Mouse (Mus musculus): ENCODE results near the gene Krtap9-3.
"Not testable (repeated sequence)": the region's sequence is repeated elsewhere in the genome, so short reads cannot be mapped to it uniquely, and the experiment has no call there.

Krtap9-3 gene

GRCm38 (mm10) chr11:99597742-99598141 lies at the start of gene Krtap9-3:
Gene Krtap9-3 (minus strand): TSS chr11:99598105.
- not testable (repeated sequence) for ATAC-seq (ENCODE audit: low TSS enrichment)

- ATAC-seq (ENCODE audit: low TSS enrichment) = peak; percentile 69; the same call in 1 of the 2 replicates
These were observed 48.5 kb upstream of the Krtap9-3 start for GRCm38 (mm10) chr11:99646444-99646843.

GRCm38 (mm10) chr11:99644351-99644750 lies 46.4 kb upstream of the Krtap9-3 start:
- no peak; the same call in 1 of the 2 replicates for ATAC-seq (ENCODE audit: low TSS enrichment)

- ATAC-seq (ENCODE audit: low TSS enrichment) = not testable (repeated sequence)
These were observed 45.8 kb upstream of the Krtap9-3 start, which contains the start of gene Krtap4-7 for GRCm38 (mm10) chr11:99643635-99644139. Gene Krtap4-7 (minus strand): TSS chr11:99644089.

GRCm38 (mm10) chr11:99640926-99641325 lies 43.0 kb upstream of the Krtap9-3 start:
- ATAC-seq (ENCODE audit: low TSS enrichment) = no peak

GRCm38 (mm10) chr11:99637086-99637485 lies 39.2 kb upstream of the Krtap9-3 start:
- peak; percentile 78 for ATAC-seq (ENCODE audit: low TSS enrichment)

- ATAC-seq (ENCODE audit: low TSS enrichment) = no peak
These were observed 36.8 kb upstream of the Krtap9-3 start, which contains the start of gene Krtap4-2 for GRCm38 (mm10) chr11:99634653-99635134. Gene Krtap4-2 (minus strand): TSS chr11:99635084.

GRCm38 (mm10) chr11:99633293-99633692 lies 35.4 kb upstream of the Krtap9-3 start:
- peak; percentile 92 for ATAC-seq (ENCODE audit: low TSS enrichment)

GRCm38 (mm10) chr11:99630890-99631289 lies 33.0 kb upstream of the Krtap9-3 start:
- ATAC-seq (ENCODE audit: low TSS enrichment) = no peak

GRCm38 (mm10) chr11:99628138-99628537 lies 30.2 kb upstream of the Krtap9-3 start, which contains the start of gene Krtap4-1:
Gene Krtap4-1 (minus strand): TSS chr11:99628238.
- no peak for ATAC-seq (ENCODE audit: low TSS enrichment)

GRCm38 (mm10) chr11:99620335-99620734 lies 22.4 kb upstream of the Krtap9-3 start, which contains the start of gene Gm11562:
Gene Gm11562 (minus strand): TSS chr11:99620435.
- no peak for ATAC-seq (ENCODE audit: low TSS enrichment)

GRCm38 (mm10) chr11:99614796-99615363 lies 17.0 kb upstream of the Krtap9-3 start, which contains the start of gene Krtap2-4:
Gene Krtap2-4 (minus strand): TSS chr11:99614846.
- ATAC-seq (ENCODE audit: low TSS enrichment) = no peak

GRCm38 (mm10) chr11:99610089-99610488 lies 12.2 kb upstream of the Krtap9-3 start, which contains the start of gene Gm11937:
Gene Gm11937 (minus strand): TSS chr11:99610189.
- not testable (repeated sequence) for ATAC-seq (ENCODE audit: low TSS enrichment)

- ATAC-seq (ENCODE audit: low TSS enrichment) = peak; percentile 79; the same call in 1 of the 2 replicates
These were observed 11.2 kb upstream of the Krtap9-3 start for GRCm38 (mm10) chr11:99609126-99609525.

GRCm38 (mm10) chr11:99603208-99603607 lies 5.3 kb upstream of the Krtap9-3 start, which contains the start of gene Gm11938:
Gene Gm11938 (minus strand): TSS chr11:99603308.
- not testable (repeated sequence) for ATAC-seq (ENCODE audit: low TSS enrichment)

- ATAC-seq (ENCODE audit: low TSS enrichment) = no peak
These were observed 6.9 kb downstream of the Krtap9-3 start, which contains the start of gene Krtap1-3 for GRCm38 (mm10) chr11:99590981-99591380. Gene Krtap1-3 (minus strand): TSS chr11:99591339.

GRCm38 (mm10) chr11:99585096-99585495 lies 12.8 kb downstream of the Krtap9-3 start:
- no peak for ATAC-seq (ENCODE audit: low TSS enrichment)

GRCm38 (mm10) chr11:99583245-99583704 lies 14.6 kb downstream of the Krtap9-3 start, which contains the start of gene Krtap1-4:
Gene Krtap1-4 (minus strand): TSS chr11:99583654.
- ATAC-seq (ENCODE audit: low TSS enrichment) = no peak

- ATAC-seq (ENCODE audit: low TSS enrichment) = peak; percentile 52; the same call in 1 of the 2 replicates
These were observed 16.3 kb downstream of the Krtap9-3 start for GRCm38 (mm10) chr11:99581564-99581963.

GRCm38 (mm10) chr11:99581051-99581450 lies 16.9 kb downstream of the Krtap9-3 start:
- no peak for ATAC-seq (ENCODE audit: low TSS enrichment)

- ATAC-seq (ENCODE audit: low TSS enrichment) = no peak
These were observed 17.3 kb downstream of the Krtap9-3 start, which contains the start of gene Krtap1-5 for GRCm38 (mm10) chr11:99580636-99581035. Gene Krtap1-5 (minus strand): TSS chr11:99581016.

- peak; percentile 70; the same call in 1 of the 2 replicates for ATAC-seq (ENCODE audit: low TSS enrichment)
These were observed 23.8 kb downstream of the Krtap9-3 start for GRCm38 (mm10) chr11:99574106-99574505.
